10 mouse cellular contexts compared by ENCODE assay signal in the genomic region with DNA sequence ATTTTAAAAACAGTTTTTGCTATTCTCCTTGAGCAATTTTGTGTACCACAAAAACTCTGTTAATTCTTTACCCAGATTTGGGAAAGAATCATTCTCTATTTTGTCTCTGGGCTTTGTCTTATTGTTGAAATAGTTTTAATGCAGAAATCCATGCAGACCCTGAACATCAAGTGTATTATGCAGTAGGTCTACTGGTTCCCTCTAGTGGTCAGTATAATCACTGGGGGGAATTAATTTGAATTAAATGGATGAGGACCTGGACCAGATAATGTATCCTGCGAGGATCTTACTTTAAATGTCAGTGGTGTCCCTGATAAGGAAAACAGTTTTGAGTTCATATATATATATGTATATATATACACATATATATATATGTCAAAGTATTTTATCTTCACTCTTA. TPM values are rescaled to one million over a fixed set of nuclear protein-coding genes. Genes with fewer than 3 reads are reported as not detected.
DNase-seq lines count a peak whose midpoint lies in the region; ATAC-seq and TF ChIP-seq lines count a peak whose summit lies in the region.
"Had no signal": no experiment of that assay in that cellular context is flagged by ENCODE, and none has a peak within 500 bp of the region (broad histone marks: within the 10 kb centered on the region; RNA-seq: fewer than 3 reads in every experiment).

No protein-coding gene starts in this region.

- no peaks in the 10 kb centered on the region for H3K27me3 ChIP-seq in heart, embryonic 12.5 days (replicated peaks)
- H3K27me3 ChIP-seq in stomach, postnatal 0 days (ENCODE audit: control insufficient read depth, insufficient read depth, low read length), result no peaks in the 10 kb centered on the region

- H3K9me3 ChIP-seq in heart, embryonic 12.5 days (replicated peaks), result no peaks in the 10 kb centered on the region
- no peaks in the 10 kb centered on the region for H3K9me3 ChIP-seq in stomach, postnatal 0 days (ENCODE audit: control insufficient read depth, low read length)

- no peak overlapping the region for H3K4me3 ChIP-seq in heart, embryonic 12.5 days
- no peak overlapping the region for H3K4me3 ChIP-seq in stomach, postnatal 0 days (ENCODE audit: low read depth, low read length)

- no peak overlapping the region for H3K4me2 ChIP-seq in heart, embryonic 12.5 days
- no peak overlapping the region for H3K4me2 ChIP-seq in stomach, postnatal 0 days (replicated peaks; ENCODE audit: low read depth)

- no peaks in the 10 kb centered on the region for H3K36me3 ChIP-seq in heart, embryonic 12.5 days
- H3K36me3 ChIP-seq in stomach, postnatal 0 days (ENCODE audit: control insufficient read depth, insufficient read depth, low read length), result no peaks in the 10 kb centered on the region

- peak; percentile 11 for DNase-seq in heart, adult 8-10 months (ENCODE audit: low spot score)
- DNase-seq in lung, postnatal 25 days (ENCODE audit: low spot score), result peak; percentile 7
- DNase-seq in lung, adult 18-20 months, result no peak
- DNase-seq in embryo, embryonic 9.5 days (ENCODE audit: extremely low spot score), result peak; percentile 30
- no peak for DNase-seq in stomach, postnatal 0 days (ENCODE audit: low spot score)
- no peak for DNase-seq in right cerebral cortex, postnatal 10 days (ENCODE audit: low spot score in 2 of 2)
- DNase-seq in cerebellum, postnatal 4 days (ENCODE audit: low spot score in 2 of 2), result no peak
- DNase-seq: heart, adult 11 months had no signal

- H3K27ac ChIP-seq in heart, embryonic 12.5 days (ENCODE audit: poor library complexity, severe bottlenecking), result no peak overlapping the region
- H3K27ac ChIP-seq in stomach, postnatal 0 days (replicated peaks), result no peak overlapping the region

- 0 out of 2 replicates have a peak, but pooled peaks cover 4% of the 10 kb centered on the region for H3K4me1 ChIP-seq in heart, embryonic 12.5 days (replicated peaks)
- no peaks in the 10 kb centered on the region for H3K4me1 ChIP-seq in stomach, postnatal 0 days (replicated peaks; ENCODE audit: control insufficient read depth, insufficient read depth)

- TF ChIP-seq EP300 in stomach, postnatal 0 days (optimal IDR thresholded peaks at IDR 0.05), result no peak

- ATAC-seq in heart, embryonic 12.5 days (ENCODE audit: insufficient number of reproducible peaks, low FRiP score), result no peak
- no peak for ATAC-seq in stomach, postnatal 0 days (ENCODE audit: low FRiP score, low TSS enrichment)

- peak; percentile 87 for TF ChIP-seq CTCF in stomach, postnatal 0 days (IDR thresholded peaks at IDR 0.05; ENCODE audit: low read depth)

- no peak overlapping the region for H3K9ac ChIP-seq in heart, embryonic 12.5 days
- no peak overlapping the region for H3K9ac ChIP-seq in stomach, postnatal 0 days (ENCODE audit: low read length)

- 13% methylated on average over 1 of the region's 1 CpGs for WGBS in heart, embryonic 12.5 days
- WGBS in stomach, postnatal 0 days, result 20% methylated on average over 1 of the region's 1 CpGs

RNA-seq across cellular contexts. Expression of a gene that starts 30.2 kb away (rescaled TPM):
- not detected for total RNA-seq in heart, adult 8-10 months (2022)
- 0.10 TPM in 1 of 2 replicates, not detected in the other for polyA plus RNA-seq in heart, embryonic 12.5 days (2016; fragmentation: Nextera tagmentation; extraction: Ambion mirVana)
- polyA plus RNA-seq in stomach, postnatal 0 days (2015; fragmentation: Nextera tagmentation; extraction: Ambion mirVana), result not detected in 2 replicates
- polyA plus RNA-seq: large intestine, adult 2 months had no signal

RNA-seq across cellular contexts. Expression of a gene that starts 48.2 kb away (rescaled TPM):
- total RNA-seq in heart, adult 8-10 months (2022), result 1 to 10 TPM in 1 of 4 experiments, under 1 TPM in 3; 0.47 to 1.1 (median 0.65) TPM
- 6.6 TPM in 2 replicates for polyA plus RNA-seq in heart, embryonic 12.5 days (2016; fragmentation: Nextera tagmentation; extraction: Ambion mirVana)
- 0.79 and 1.3 TPM in 2 replicates for polyA plus RNA-seq in stomach, postnatal 0 days (2015; fragmentation: Nextera tagmentation; extraction: Ambion mirVana)

Comparison
In these comparisons a context has a peak if more than half of its experiments do, and no peak if none do; other contexts are left out.
1. DNase-seq: peak in heart, adult 8-10 months (single experiment), lung, postnatal 25 days (single experiment) and embryo, embryonic 9.5 days (single experiment); none in lung, adult 18-20 months (0 of 2), stomach, postnatal 0 days (single experiment), right cerebral cortex, postnatal 10 days (0 of 2) and cerebellum, postnatal 4 days (0 of 2).